Mouse (Mus musculus) CD4-positive, CD25-positive, alpha-beta regulatory T cell, adult 4 months (primary cell): ENCODE measurements at regions not wholly inside any gene's neighbourhood (a gene's known extent, or its start where the extent isn't known, plus 50 kb on each side); places are given as distances from the start of the nearest gene placed in this dataset.
A peak's percentile ranks its signal among the peaks of the same experiment; 100 is the strongest.

ENCODE experiments used
- ATAC-seq: one replicate; pipeline ENCODE4 v1.8.0; 2017

DNA sequence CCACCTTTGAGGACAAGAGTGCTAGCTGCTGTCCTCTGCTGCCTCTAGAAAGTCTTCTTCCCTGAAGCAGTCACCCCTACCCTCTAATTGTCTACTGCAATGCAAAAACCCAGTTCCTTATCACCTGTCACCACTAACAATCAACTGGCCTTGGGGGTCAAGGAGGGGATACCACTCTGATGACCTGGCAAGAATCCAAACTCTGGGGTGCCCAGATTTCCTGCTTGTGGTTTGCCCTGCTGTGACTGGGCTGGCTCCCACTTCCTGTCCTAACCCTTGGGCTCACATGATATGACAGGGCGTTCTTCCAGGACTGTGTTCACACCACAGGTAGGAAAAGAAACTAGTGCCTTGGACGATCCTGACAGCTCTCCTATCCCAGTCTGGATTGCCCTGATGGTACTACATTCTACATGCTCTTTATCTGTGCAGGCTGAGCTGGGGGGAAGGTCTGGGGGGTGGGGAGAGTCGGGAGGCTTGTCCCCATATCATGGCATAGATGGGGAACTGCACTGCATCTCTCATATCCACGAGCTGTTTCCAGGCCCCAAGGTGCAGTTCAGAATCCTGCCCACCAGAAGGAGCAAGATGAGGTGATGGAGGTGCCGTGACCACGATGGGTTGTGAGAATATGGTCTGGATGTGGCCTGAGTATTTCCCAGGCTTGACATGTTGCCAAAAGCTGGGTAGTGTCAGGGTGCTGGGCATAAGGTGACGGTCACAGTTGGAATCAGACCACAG is 81.0 kb downstream of the Maf start:
- ATAC-seq: no peak

DNA sequence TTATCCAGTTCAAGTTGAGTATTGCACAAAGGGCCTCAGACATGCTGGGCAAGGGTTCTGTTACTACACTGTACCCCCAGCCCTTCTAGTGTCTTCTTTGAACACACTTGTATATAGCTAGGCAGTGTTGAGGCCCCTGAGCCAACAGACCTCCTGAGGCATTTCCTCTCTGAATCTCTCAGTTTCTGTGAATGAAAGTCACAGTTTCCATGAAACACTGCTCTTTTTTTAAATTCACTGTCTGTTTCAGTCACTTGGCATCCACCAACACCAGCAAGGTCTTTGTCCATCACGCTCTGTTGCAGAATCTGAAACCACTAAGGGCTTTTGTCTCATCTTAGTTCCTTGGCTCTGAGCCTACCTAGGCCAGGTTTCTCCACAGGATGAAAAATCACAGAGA is 82.5 kb downstream of the Maf start:
- ATAC-seq: peak; percentile 34

DNA sequence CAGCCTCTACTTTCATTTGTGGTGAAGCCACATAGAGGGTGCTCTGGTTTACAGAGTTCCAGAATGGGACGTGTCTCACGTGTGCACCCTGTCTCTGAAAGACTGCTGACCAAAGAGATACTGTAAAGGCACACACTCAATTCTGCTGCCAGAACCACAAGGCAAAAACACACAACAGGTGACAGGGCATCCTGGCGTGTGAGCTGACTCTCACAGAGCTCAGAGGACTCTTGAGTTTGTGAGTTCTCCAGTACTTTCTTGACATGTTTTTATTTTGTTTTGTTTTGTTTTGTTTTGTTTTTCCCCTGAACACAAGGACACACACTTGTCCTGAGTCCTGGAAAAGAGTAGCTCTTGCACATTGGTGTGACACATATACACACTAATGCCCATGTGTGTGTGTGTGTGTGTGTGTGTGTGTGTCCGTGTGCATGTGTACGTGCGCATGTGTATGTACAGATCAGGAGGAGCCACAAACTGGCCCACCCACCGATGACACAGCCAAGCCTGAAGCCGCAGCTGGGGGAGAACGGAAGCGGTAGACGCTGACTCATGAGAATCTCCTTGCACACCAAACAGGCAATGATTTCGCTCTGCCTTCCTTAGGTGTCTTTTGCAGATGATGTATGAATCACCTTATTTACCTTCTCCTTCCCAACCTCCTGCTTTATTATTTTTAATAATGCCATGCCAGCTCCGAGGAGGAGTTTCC is 89.4 kb downstream of the Maf start:
- peak; percentile 98 for ATAC-seq

DNA sequence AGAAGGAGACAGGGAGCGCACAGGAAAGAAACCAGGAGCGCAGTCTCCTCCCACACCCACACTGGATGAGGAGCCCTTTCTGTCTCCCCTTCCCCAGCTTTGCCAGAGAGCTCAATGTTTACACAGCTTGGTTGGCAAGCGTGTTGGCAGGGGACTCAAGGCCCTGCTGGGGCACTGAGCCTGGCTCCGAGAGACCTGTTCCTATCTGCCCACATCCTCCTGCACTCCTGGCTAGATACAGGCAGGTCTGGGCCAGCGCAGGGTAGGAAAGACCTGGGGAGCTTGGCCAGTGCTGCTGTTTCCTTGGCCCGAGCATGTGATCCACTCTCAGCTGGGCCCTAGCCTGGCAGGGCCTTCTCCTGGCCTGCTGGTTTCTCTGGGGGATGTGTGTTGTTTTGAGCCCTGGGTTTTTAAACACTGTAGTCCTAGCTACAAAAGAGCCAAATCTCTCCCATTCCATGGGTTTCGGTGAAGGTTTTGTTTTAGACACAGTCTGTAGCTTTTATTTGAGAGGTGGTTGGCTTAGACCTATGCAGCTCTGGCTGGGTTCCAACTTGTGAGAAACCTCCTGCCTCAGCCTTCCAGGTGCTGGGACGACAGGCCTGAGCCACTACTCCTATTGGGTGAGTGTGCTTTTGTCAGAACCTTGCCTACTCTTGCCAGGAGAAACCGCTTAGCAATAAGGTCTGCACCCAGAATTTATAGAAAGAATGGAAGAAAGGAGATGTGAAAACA is 90.6 kb downstream of the Maf start:
- no peak for ATAC-seq

DNA sequence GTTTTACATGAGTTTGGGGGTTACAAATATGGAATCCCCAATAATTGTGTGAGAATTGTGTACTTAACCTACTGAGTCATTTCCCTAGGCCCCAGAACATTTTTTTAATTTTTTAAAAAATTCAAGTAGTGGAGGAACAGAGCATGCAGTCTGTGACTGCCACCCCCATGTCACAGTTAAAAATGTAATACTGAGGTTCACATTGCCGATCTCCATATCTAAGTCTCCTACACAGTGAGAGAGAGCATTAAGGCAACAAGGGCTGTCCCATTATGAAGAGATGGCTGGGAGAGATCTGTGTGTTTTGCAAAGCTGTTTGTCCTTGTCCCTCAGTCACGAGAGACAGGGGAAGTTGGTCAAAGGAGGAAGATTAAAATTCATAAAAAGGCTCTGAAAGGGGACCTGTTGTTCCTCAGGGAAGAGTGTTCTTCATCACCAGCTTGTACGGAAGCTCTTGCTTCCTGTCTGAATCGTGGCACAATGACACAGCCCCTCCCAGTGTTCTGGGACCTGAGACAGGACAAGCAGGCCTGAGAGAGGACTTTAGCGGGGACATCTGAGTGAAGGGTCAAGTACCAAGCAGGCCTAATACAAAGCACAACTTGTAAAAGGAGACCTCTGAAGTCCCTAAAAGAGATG is 93.5 kb downstream of the Maf start:
- ATAC-seq: no peak

DNA sequence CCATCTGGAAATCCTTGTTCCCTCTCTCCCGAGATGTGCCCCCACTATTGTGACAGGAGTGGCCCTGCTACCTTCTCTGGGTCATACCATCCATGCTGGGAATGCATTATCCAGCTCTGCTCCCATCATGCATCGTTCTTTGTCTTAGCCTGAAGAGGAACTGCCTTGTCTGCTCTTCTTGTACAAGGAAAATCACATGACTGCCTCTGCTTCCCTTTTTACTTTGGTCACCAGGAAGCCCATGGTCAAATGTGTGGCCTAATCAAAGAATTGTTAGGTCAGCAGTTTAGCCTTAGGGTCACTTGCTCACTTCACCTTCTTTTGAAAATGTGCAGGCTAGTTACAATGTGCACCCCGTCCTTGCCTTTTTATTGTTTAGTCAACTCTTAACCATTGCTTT is 95.5 kb downstream of the Maf start:
- ATAC-seq: no peak

DNA sequence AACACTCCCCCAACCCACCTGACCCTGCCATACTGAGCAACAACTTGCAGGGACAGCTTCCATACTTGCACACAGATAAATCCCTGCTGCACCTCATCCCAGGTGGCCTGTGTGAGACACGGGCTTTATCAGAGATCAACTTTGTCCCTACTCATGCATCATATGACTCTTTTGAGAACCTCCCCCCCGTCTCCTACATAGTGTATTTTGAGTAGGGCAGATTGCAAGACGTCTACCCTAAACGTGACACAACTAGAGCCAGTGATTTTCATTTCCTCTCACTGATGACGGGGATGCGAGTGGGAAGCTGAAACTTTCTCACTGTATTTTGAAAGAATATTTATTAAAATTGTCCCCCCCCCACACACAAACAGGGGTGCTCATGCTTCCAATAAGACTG is 107.8 kb downstream of the Maf start:
- no peak for ATAC-seq

DNA sequence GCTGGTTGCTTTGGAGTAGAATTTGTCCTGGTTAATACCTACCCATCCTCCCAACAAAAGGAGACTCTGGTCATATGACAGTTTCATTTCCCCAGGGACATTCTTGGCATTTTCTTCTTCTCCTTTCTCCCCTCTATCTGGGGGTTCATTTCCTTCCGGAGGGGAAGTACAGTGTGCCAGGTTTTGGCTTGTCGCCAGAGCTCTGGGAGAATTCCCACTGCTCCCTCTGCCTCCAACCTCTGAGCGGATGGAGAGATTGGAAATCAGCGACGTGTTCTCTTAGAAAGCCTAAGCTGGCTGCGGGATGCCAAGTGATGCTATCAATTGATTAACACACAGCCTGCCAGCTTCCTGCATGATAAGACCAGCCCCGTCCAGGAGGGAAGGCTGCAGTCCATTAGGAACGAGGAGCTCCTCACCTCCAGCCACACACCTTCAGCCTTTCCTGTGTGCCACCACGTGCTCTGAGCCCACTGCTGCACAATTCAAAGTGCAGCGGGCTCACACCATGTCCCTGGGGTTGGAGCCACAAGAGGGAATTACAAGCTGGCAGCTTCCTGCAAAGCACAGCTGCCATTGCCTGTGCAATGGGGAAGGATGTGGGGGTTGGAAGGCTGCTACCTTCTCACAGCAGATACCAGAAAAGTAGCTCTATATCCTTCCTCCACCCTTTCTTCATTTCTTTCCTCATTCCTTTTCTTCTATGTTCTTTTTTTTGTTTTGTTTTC is 110.2 kb downstream of the Maf start:
- ATAC-seq: no peak

DNA sequence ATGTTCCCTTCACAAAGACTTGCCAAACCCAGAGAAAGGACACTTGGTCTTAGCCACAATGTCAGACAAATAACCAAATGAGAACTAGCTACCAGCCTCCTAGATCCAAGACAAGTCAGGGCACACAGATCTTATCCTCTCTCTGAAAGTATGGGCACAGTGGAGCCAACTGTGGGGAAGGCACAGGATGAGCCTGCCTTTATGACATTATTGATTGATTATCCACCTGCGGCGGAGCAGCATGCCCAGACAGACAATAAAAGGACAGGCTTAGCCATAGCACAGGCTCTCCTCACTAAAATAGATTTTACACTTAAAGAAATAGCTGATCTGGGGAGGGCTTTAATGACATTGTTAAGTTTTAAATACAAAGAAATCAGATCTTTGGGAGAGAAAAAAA is 117.9 kb downstream of the Maf start:
- ATAC-seq: no peak

DNA sequence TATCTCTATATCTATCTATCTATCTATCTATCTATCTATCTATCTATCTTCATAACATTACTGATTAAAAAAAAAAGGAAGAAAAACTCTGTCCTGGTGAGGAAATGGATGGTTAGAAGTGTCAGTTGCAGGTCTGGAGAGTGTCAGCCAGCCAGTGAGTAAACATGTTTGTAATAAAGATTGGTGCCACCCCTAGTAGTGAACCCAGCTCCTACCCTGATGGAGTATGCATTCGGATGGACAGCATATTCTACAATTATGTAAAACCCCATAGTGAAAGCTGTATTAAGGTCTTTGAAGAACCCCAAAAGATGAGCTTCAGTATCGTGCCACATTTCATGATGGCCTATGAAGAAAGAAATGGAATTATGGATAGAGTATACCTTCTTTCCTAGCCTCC is 118.5 kb downstream of the Maf start:
- no peak for ATAC-seq

DNA sequence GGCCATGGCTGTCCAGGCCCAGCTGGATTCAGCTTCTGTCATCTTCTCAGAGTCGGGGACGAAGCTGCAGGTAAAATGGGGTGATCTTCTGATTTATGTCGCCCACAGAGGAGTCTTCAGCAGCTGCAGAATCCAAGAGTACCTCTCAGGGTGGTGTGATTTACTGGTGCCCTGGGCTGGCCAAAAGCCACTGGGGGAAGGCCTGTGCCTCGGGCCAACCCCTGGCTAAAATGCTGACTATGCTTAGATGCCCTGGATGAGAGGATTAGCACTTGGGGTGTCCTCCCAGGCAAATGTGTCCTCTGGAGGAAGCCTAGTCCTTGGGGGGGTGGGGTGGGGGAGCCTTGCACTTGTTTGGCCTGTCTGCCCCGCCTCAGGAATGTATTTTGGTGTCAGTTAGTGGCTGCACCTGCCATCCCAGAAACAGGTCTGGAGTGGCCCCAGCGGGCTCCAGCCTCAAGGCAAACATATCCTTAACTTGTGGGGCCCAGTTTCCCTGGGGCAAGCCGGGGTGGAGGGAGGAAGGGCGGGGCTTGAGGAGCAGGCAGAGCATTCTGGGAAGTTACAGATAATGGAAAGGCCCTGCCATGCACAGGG is 123.2 kb downstream of the Maf start:
- ATAC-seq: no peak

DNA sequence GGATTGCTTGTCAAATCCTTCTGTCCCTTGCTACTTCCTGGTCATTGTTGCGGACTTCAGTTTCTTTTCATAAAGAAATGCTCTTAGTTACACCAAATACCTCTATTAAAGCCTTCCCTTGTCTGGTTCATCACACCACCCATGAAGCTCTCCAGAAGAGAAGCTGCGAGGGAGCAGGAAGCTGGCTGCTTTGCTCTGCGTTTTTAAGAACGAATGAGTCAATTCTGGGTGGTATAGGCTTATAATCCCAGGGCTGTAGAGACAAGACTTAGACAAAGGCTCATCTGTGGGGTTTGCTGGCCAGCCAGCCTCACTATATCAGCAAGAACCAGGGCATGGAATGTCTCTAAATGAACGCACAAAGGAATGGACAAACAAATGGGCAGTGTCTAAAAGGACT is 124.4 kb downstream of the Maf start:
- no peak for ATAC-seq

DNA sequence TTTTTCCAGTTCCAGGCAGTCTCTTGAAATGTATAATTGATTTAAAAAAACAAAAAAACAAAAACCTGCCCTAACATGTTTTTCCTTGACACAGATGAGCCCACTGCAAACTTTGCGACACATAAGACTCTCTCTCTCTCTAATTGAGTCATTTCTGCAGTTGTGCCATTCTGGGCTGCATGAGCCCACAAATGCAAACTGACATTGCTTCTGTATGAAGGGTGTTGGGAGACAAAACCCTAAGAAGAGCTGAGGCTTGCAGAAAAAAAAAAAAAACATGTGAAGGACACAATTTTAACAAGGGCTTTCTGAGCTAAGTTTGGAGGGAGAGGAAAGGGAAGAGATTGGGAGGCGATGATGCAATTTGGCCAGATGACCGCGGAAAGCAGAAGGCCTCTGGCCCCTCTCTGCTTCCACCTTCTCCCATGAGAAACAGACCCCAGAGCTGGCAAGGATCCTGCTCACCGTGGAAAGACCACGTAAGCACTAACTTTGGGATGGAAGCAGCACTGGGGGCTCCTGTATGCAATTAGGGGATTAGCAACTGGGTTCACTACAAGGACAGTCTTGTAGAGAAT is 125.6 kb downstream of the Maf start:
- no peak for ATAC-seq

DNA sequence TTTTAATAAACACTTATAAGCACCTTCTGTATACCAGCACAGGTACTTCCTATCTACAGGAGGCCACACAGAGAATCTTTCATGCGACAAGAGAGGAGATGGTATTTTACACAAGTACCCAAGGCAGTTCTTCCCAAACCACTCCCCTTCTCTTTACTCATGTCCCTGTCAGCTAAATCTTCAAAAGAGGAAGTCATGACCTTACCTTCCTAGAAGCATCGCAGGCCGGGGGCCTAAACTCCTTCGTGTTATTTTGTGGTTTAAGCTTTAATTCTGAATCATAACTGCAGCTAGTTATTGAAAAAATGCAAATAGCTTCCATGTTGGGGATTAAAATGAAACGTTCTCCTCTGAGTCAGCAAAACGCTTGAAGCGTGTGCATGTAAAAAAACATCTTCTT is 139.2 kb downstream of the Maf start:
- peak; percentile 69 for ATAC-seq

DNA sequence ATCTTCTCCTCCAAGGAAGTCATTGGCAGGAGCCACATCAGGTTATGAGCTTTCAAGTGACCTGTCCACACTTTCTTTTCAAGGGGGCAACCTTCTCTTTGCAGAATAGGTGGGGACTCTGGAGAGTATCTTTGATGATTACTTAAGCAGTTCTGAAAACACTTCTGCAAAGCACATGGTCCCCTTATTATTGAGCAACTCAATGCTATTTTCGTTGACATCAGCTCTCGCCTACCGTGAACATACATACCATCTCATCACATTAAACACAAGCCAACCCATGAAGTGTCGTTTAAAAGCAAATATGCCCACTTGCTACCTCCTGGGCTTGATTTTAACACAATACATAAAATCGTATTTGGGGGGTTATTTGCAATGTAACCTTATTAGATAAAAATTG is 141.8 kb downstream of the Maf start:
- ATAC-seq: no peak

DNA sequence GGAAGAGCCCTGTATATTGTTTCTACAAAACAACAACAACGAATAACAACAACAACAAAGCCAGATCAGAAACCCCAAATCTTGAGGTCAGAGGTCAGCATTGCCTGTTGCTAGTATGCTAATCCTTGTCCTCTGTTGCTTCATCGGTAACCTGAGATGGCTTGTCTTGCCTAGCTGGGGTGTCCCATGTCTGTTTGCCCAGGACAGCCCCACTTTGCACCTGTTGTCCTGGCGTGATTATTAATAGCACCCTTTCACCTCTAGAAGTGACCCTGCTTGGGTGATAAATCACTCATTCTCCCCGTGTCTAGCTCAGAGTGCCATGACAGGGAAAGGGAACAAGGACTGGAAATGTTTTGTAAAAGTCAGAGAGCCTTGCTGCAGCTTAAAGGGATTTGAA is 145.2 kb downstream of the Maf start:
- ATAC-seq: no peak

DNA sequence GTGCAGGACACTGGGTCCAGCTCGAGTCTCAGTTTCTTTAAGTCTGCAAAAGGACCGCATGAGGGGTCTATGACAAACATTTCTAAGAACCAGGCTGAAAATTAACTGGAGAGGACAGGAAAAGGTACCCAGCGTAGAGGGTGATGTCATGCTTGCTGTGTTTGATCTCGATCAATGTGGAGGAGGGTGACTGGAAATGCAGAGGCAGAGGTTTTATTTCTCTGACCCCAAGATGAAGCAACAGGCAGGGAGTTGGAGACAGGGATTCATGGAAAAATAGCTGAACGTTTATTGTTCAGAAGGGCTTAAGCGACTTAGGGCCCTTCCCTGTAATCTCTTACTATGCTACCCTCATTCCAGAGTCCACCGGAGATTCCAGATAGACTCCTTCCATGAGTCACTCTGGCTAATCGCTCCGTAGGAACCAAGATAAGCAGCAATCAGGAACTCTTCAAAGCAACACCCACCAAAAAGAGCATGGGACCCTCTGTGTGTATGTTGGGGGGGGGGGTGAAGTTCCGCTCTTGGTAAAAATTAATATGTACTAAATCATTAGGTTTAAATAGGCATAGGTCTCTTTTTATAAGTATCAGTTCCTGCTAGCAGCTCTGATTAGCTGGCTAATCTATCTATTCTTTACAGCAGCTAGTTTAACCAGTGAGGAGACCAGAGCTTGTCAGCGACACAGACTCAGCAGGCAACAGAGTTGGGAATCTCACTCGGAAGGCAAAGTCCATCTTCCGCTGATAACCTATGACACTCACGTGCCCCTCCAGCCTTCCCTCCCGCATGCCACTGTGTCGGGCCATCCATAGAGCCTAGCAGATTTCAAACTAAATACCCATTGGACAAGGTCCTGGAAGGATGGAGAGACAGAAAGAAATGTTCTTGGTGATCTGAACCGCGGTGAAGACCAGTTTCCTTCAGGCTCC is 146.3 kb downstream of the Maf start:
- ATAC-seq: no peak

DNA sequence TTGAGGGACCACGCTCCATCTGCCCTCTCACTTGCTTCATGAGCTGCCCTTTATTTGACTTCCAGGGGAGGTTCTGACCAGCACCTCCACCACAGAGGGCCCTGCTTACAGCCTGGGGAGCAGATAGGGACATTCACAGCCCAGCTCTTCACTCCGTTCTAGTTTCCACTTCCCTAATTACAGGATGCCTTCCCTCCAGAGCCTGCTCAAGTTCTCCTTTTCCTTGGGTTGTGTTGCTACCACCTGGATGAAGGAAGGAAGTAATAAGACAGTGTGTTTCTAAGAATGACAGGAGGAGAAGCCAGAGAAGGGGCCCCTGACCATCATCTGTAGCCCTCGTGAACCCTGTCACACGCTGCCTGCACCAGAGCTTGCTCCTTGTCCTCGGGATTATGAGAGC is 152.1 kb downstream of the Maf start:
- ATAC-seq: no peak

DNA sequence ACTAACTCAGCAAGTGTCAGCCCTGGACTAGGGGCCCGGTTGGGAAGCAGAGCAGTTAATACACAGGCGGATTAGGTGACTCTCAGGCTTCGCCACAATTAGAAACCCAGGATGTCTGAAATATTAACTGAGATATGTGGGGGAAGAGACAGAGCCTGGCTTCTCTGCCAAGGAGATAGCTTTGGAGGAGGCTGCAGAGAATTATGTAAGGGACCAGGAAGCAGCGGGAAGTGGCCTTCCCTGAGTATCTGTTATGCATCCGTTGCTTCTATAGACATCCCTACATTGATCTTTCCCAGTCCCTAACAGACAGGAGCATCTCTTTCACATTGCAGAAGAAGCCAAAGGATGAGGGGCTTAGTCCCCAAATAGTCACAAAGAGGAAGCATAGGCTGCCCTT is 153.4 kb downstream of the Maf start:
- ATAC-seq: no peak

DNA sequence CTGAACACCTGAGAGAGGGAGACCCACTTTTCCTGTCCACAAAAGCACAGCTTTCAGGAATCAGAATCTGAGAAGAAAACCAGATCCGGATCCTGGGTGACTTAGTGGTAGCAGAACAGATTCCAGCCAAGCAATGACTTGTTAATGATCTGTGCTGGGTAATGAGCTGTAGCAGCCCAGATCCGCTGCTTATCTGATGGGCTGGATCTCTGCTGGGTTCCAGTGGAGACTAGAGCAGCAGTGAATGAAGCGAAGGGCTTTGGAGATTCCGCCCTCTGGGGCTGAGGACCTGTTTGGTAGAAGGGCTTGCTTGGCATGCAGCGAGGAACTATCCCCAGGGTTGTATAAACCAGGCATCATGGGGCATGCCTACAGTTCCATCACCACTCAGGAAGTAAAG is 156.3 kb downstream of the Maf start:
- ATAC-seq: no peak

DNA sequence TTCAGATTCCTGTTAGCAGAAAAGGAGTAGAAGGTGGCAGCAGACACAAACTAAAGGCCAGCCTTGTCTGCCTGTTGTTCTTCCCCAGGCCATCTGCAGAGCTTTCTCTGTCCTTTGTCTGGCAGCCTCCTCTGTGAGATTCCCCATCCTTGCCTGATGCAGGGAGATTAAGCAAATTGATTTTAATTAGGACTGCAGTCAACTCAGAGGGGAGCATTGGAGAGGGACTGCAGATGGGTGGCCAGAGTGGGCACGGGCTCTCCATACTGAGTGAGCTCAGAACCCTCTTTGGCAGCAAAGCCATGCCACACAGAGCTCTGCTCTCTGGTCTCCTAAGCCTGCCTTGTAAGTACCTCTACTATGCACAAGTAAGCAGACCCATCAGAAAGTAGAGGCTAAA is 158.5 kb downstream of the Maf start:
- ATAC-seq: no peak
